Mouse (Mus musculus): ENCODE measurements around the gene Macrod2.

GRCm38 (mm10) chr2:142326737-142327136 is 1931.6 kb downstream of the Macrod2 start:
- no peak for TF ChIP-seq CTCF (IDR thresholded peaks at IDR 0.05; ENCODE audit: insufficient read depth, low read depth, low read length)
- no peak for TF ChIP-seq POLR2A (IDR thresholded peaks at IDR 0.05; ENCODE audit: insufficient read depth, low read depth, low read length)
